Mouse (Mus musculus): ENCODE results near the gene Ccdc194.
"Not testable (repeated sequence)": the region's sequence is repeated elsewhere in the genome, so short reads cannot be mapped to it uniquely, and the experiment has no call there.

The Ccdc194 gene

DNA sequence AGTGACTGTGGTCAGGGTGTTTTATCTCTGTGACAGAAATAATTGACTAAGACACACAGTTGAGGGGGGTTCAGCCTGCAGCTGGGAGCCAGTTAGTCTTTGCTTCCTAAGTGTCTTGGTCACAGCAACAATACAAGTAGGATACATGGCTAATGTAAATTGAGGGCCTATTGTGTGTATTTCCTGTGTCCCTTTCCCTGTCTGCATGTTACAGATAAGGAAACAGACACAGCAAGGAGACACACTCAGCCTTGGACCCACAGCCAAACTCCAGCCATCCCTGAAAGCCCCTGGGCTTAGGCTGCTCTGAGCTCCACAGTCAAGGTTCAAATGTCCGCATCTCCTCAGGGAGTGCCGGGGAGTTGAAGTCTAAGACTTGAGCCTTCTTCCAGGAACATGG lies 29.1 kb upstream of the Ccdc194 start:
- no peak for DNase-seq (ENCODE audit: low read depth in 2 of 2, low spot score in 2 of 2)

DNA sequence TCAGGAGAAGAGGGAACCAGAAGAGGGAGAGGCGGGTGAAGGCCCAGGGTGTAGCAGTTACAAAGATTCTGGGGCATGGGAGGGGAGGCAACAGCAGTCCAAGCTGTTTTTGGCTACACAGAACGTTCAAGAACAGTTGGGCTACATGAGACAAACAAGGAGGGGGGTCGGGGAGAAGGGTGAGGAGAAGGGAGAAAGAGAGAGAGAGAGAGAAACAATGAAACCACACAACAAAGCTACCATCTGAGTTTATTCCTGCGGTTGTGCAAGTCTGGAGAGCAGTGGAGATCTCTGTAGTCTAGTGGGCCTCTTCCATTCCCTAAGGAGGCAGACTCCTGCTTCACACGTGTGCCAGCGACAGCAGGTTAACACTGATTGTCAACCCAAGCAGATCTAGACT lies 28.5 kb upstream of the Ccdc194 start:
- no peak for DNase-seq (ENCODE audit: low read depth in 2 of 2, low spot score in 2 of 2)

DNA sequence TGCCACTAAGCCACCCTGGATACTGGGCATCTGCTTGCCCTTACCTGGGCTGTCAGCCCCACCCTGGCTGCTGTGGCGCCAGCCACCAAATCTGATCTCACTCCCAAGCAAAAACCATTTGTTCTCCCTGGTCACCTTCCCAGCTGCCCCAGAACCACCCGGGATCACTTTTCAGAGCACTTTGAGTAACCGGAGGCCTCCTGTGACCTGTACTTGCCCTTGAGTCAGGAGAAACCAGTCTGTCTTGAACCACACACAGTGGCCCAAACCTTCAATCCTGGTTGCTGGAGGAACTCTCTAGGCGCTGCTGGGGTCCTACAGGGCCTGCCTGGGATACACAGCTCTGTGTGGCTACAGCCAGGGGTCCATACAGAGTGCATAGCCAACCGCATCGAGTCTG lies 27.3 kb upstream of the Ccdc194 start:
- no peak for DNase-seq (ENCODE audit: low read depth in 2 of 2, low spot score in 2 of 2)

DNA sequence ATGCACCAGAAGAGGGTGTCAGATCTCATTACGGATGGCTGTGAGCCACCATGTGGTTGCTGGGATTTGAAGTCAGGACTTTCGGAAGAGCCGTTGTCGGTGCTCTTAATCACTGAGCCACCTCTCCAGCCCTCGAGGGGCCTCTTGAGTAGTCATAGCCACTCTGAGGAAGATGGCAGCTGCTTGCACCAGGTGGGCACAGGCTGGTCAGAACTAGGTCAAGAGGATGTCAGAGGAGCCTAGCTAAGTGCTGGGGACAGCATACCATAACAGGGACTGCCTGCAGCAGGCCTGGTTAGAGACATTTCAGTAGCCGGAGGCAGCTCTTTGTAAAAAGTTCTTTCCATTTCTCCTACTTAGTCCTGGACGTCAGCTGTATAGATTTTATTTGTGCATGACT lies 25.2 kb upstream of the Ccdc194 start:
- no peak for DNase-seq (ENCODE audit: low read depth in 2 of 2, low spot score in 2 of 2)

DNA sequence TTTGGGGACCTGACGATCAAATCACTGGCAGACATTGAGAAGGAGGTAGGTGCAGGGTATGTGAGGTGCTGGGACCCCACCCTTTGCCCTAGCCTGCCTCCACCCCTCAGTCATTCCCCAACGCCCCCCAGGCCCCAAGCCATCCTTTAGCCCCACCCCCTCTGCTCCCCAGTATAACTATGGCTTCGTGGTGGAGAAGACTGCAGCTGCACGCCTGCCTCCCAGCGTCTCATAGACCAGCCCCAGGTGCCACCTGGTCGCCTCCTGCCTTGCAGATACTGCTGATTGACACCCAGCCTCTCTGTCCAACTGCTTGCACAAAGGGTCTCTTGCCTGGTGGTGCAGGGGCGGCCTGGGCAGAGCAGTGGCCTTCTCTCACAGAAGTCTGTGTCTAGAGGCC lies 22.1 kb upstream of the Ccdc194 start:
- DNase-seq (ENCODE audit: low read depth in 2 of 2, low spot score in 2 of 2), result no peak

DNA sequence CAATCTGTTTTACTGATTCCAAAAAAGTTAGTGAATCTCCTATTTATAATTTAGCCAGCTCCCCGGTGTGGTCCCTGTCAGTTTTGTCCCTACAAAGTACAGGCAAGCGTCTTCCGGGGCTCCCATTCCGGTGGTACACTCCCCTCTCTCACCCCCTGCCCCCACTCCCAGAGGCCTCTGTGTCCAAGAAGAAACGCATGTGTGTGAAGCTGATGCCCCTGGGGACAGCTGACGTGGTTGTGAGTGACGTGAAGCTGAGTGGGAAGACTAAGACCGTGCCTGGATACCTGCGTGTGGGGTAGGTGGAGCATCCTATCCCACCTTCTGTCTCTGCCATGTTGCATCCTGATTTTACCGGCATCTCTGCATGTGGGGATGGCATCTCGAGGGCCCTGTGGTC lies 19.5 kb upstream of the Ccdc194 start:
- DNase-seq (ENCODE audit: low read depth in 2 of 2, low spot score in 2 of 2), result no peak

DNA sequence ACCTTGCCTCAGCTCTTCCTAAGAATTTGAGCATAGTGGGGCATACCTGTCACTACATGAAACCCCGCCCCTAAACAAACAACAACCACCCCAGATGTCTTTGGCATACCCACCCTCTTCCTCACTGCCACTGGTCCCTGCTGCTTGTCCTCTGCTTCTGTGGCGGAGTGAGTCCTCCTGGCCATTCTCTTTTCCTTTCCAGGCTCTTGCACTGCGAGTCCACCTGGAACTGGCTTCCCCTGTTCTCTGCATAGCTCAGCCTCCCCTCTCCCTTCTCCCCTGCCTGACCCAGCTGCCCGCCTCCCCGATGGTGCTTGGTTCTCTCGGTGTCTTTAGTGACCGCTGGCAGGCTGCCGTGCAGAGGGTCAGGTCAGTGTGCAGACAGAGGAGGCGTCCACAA lies 18.2 kb upstream of the Ccdc194 start:
- no peak for DNase-seq (ENCODE audit: low read depth in 2 of 2, low spot score in 2 of 2)

DNA sequence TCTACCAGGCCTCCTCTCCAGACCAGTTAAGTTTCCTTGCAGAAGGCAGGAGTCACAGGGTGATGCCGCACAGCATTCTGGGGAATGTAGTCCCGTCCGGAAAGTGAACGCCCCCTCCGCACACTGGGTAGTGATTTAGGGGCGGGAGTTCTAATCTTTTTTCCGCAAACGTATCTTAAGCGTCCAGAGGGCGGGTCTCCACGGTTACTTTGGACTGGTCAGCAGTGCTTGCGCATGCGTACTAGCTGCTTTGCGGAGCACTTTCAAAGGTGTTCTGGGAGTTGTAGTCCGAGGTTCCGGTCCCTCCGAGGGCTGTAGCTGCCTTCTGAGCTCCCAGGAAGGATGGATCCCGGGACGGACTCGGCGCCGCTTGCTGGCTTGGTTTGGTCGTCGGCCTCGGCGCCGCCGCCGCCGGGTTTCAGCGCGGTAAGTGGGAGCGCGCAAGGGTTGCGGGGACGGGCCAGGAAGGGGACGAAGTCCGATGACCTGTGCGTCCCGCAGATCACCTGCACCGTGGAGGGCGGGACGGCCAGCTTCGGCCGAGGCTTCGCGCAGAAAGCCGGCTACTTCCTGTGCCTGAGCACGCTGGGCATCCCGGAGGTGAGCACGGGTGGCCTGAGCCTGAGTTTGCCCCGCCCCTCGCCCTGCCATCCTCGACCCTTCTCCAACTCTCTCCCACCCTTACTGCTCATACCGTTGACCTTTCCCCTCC lies 17.3 kb upstream of the Ccdc194 start, which contains the start of gene Mvb12a:
Gene Mvb12a, plus strand, starts transcription at position 291 of the 712 bp plus-strand sequence.
- DNase-seq (ENCODE audit: low read depth in 2 of 2, low spot score in 2 of 2), result peak; percentile 87 to 90

DNA sequence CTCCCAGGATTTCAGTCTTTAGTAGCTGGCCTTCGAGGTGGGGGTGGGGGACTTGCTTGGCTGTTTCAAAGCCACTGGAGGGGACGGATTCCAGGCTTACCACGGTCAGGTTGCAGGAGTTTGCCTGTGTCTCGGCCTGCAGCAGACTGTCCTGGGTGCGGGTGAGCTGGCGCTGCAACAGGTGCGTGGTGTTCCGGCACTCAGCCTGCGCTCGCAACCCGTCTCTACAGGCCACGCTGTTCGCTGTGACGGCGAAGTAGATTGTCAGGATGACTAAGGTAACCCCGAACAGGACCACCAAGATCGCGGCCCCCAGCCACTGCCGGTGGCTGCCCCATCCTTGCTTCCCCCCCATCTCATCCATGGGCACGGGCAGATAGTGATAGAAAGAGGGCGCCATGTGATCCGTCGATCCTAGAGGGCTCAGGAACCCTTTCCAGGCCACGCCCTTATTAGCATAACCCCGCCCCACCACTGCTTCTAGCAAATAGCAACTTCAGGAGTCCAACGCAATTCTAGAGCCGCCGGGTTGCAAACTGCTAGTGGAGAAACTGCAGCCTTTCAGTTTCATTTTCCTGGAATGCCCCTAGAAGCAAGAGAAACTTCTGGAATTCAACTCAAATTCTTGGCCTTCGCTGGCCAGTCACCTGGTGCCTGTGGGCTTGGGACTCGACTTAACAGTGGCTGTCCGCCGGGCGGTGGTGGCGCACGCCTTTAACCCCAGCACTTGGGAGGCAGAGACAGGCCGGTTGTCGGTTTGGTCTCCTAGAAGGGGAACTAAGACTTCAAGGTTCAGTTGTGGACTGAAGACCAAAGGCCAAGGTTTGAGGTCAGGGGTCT lies 11.7 kb upstream of the Ccdc194 start, which contains the start of gene Bst2:
Gene Bst2, minus strand, starts transcription at position 429 of the 840 bp plus-strand sequence.
- DNase-seq (ENCODE audit: low read depth in 2 of 2, low spot score in 2 of 2), result peak; percentile 65 to 76

DNA sequence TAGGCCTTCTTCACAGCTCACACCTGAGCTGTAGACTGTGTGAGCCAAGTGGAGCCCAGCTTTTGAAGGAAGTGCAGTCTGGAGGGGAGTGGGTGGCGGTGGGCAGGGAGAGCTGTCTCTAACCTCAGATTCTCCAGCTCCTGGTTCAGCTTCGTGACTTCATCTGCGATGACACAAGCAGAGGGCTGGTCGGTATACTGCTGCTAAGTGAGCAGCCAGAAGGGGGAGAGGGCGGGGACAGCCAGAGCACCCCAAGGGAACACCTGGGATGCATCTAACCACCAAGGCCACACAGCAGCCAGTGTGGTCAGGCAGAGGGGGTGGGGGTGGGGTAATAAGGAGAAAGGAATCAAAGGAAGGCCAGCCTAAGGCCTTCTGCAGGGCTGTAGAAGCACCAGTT lies 10.2 kb upstream of the Ccdc194 start:
- no peak for DNase-seq (ENCODE audit: low read depth in 2 of 2, low spot score in 2 of 2)

DNA sequence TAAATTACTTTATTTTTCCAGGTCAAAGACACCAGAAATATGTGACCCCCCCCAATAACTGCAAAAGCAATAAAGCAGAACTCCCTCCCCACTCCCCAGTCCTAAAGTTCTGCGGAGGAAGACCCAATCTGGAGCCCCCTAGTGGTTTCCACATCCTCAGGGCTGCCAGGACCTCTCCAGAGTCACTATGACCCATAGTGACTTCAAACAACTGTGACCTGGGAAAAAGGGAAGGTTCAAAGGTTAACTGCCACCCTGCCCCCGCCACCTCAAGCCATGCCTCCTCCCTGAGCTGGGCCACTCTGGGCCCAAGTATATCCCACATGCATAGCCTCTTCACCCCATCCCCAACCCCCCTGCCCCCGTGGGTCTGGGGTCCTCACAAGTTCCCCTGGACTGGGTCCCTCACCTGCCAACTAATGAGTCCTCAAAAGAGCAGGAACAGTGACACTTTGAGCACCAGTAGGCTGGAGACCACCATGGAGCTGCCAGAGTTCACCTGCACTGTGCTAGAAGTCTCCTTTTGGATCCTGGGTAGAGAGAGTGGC lies 8.8 kb upstream of the Ccdc194 start:
- DNase-seq (ENCODE audit: low read depth in 2 of 2, low spot score in 2 of 2), result no peak

DNA sequence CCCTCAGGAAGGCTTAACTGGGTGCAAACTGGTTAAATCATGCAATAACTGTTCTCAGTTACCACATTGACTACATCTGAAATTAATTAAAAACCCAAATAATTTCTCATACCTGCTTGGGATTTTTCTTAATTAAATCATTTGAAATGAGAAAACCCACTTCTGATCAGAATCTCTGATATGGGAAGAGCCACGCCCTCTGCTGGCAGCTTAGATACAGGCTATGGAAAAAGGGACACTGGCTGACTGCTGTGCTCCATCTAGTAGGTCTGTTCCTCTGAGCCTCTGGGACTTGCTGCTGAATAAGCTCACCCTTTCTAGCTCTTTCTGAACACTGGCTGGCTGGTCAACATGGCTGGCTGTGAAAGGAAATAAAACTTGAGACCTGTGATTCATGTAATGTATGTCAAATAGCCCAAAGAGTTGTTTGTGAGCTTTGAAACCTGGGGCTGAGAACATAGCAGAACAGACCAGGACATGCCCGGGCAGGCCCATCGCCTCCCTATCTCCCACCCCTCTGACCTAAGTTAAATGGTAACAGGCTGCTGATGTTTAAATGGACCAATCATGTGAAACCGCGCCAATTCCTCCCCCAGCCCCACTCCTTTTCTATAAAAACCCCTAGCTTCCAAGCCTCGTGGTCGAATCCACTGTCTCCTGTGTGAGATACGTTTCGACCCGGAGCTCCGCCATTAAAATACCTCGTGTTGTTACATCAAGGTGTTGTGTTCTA lies 5.4 kb upstream of the Ccdc194 start:
- not testable (repeated sequence) for DNase-seq (ENCODE audit: low read depth in 2 of 2, low spot score in 2 of 2)

DNA sequence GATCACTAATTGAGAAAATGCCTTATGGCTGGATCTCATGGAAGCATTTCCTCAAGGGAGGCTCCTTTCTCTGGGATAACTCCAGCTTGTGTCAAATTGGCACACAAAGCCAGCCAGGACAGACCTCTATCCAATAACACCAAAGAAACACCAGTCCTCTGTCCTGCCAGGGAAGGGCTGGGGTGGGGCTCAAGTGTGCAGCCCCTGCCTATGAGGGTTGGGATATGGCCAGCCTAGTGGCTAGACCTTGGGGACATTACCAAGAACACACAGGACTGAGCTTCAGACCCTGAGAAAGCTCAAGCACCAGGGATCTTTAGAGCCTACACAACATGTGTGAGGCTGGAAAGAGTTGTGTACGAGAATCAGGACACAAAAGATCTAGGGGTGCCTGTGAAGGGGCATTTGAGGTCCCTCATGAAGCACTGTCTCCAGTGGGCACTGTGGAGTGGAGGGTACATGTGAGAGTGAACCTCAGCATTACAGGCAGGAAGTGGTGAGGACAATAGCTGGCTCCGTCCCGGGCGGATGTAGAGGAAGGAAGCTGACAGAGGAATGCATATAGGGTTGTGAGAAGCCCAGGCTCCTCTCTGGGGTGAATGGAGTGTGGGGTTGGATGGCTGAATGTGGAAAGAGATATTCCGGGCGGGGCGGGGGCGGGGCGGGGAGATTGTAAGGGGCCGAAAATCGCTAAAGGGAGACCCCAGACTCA lies 3.0 kb upstream of the Ccdc194 start:
- DNase-seq (ENCODE audit: low read depth in 2 of 2, low spot score in 2 of 2), result peak in 1 of 2 experiments; percentile 28

DNA sequence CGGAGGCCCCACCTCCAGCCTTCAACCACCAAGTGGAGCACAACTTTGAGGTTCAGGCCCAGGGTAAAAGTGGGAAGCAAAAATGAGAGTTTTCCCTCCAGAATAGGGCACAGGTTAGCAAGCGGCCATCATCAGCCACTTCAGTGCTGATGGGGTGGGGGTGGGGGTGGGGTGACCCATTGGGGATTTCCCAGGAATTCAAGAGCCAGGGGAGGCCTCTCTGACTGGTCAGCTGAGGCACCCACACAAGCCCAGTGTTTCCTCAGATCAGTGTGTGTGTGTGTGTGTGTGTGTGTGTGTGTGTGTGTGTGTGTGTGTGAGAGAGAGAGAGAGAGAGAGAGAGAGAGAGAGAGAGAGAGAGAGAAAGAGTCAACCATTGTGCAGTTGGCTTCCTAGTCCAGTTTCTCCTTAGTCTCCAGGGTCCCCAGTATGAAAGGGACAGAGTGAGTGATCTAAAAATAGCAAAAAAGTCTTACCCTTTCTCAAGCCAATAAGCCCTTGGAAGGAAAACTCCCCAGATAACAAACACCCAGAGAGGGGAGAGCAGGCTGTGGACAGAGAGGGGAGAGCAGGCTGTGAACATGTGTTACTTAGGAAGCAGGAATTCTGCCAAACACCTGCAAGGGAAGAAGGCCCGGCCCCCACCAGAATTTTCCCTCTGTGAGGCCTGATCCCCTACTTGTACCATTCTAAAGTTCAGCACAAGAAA lies 1.8 kb upstream of the Ccdc194 start:
- no peak for DNase-seq (ENCODE audit: low read depth in 2 of 2, low spot score in 2 of 2)

DNA sequence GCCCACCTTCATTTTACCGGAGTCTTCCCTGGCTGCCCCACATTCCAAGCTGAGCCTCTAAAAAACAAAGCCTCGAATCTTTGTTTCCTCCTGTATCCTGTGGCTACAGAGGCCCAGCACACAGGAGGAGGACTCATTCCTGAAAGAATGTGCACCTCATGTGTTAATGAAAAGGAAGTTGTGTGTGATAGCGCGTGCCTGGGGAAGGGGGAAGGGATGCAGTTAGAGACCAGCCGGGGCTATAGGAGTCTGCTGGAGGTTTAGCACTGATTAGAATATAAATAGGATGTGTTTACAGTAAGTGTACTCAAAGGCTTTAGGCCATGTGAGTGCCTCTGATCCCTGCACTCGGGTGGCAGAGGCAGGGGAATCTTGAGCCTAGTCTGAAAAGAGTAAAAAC lies 761 bp upstream of the Ccdc194 start:
- no peak for DNase-seq (ENCODE audit: low read depth in 2 of 2, low spot score in 2 of 2)

DNA sequence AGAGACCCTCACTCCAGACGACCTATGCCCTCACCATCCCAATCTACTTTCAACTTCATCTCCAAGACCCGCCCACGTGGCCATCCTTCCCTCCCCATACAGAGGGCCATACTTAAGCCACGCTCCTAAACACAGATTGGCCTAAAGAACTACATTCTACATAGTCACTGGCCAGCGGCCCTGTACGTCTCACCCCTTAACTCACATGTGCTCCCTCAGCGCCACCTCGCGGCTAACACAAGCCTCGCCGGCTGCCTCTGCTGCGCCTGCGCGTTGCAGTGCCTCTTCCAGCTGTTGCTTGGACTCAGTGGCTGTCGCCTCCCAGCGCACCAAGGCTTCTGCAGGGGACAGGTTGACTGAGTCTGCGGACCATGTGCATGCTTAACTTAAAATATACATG lies 3.9 kb downstream of the Ccdc194 start:
- peak; percentile 90 to 95 for DNase-seq (ENCODE audit: low read depth in 2 of 2, low spot score in 2 of 2)

DNA sequence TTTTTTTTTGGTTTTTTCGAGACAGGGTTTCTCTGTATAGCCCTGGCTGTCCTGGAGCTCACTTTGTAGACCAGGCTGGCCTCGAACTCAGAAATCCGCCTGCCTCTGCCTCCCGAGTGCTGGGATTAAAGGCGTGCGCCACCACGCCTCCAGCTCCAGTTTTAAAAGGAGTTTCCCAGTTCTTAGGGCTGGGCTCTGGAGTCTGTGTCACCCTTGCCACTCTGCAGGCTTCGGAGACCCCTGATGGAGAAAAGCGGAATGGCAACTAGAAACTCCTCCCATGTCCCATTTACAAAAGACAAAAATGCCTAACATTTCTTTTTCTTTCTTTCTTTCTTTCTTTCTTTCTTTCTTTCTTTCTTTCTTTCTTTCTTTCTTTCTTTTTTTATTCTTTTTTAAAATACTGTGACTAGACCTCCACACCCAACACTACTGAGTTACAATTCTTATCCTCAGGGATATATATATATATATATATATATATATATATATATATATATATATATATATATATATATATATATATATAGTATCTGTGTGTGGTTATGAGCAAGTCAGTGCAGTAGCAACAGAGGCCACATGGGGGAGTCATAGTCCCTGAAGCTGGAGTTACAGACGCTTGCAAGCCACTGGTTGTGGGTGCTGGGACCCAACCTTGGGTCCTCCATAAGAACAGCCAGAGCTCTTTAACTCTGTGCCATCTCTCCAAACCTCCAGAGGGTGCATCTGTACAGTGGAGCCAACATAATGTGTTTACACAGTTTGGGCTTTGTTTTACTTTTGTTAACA lies 6.3 kb downstream of the Ccdc194 start:
- DNase-seq (ENCODE audit: low read depth in 2 of 2, low spot score in 2 of 2), result peak in 1 of 2 experiments; percentile 62

DNA sequence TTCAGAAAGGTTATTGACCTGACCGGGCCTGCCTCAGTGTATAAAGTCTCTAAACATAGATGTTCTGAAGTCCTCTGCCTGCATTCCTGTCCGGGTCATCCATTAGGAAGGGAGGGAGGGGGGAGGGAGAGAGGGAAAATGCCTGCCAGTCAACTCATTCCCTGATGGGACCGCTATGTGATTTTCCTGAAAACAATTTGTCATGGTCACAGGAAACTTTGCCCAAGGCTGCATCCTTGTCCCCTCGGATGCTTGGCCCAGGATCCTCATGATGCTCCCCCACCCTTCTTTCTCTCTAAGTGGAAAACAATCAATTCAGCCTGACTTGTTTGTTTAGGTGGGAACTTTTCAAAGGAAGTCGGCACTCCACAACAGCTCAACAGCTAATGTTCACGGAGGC lies 8.7 kb downstream of the Ccdc194 start:
- DNase-seq (ENCODE audit: low read depth in 2 of 2, low spot score in 2 of 2), result no peak

DNA sequence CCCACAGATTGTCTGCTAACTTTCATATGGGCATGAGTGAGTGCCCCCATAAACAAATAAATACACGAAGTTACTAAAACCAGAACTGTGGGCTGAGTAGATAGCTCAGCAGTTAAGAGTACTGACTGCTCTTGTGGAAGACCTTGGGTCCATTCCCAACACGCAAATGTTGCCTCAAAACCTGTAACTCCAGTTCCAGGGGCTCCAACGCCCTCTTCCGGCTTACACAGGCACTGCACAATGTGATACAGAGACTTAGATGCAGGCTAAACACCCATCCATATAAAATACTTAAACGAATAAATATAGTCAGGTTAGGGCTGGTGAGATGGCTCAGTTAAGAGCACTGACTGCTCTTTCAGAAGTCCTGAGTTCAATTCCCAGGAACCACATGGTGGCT lies 10.5 kb downstream of the Ccdc194 start:
- no peak for DNase-seq (ENCODE audit: low read depth in 2 of 2, low spot score in 2 of 2)

All from CD8-positive naive resting alpha-beta T cell, adult 2 months (primary cell).